Mouse (Mus musculus): ENCODE measurements around the gene Cbx6.
"Not testable (repeated sequence)": the region's sequence is repeated elsewhere in the genome, so short reads cannot be mapped to it uniquely, and the experiment has no call there.

GRCm38 (mm10) chr15:79812840-79813239, 21.6 kb downstream of the Cbx6 start:
- TF ChIP-seq CTCF, POLR2A (IDR thresholded peaks at IDR 0.05; ENCODE audit: insufficient read depth, low read depth, low read length): not testable (repeated sequence)
